Mouse (Mus musculus) heart, postnatal 25 days (tissue): ENCODE results near the gene Cldn34b1. TPM values are rescaled to one million over a fixed set of nuclear protein-coding genes. Genes with fewer than 3 reads are reported as not detected.
"Not testable (repeated sequence)": the region's sequence is repeated elsewhere in the genome, so short reads cannot be mapped to it uniquely, and the experiment has no call there.

Source experiments
- DNase-seq: peaks from one replicate; pipeline ENCODE4 v3.0.0; 2022; ENCODE audit warnings: low spot score
- intact Hi-C: fragments of 180-260 bp; cut with DNase I; formaldehyde crosslinking; loops from one replicate; pipeline ENCODE4 v1.15.1; 2025
- total RNA-seq, 2 experiments: library from RNA; stranded (reverse); gene quantifications; 2 replicates each; pipeline ENCODE4 v1.2.3; 2021

Cldn34b1 gene
- not detected for total RNA-seq

- DNase-seq, intact Hi-C loops: not testable (repeated sequence)
These were observed at the start of gene Cldn34b1 for GRCm38 (mm10) chrX:154890167-154890566. TSS of gene Cldn34b1 (minus strand) at chrX:154890267.

GRCm38 (mm10) chrX:154935887-154936286 is 45.8 kb upstream of the Cldn34b1 start, which contains the start of gene Magea6:
TSS of gene Magea6 (minus strand) at chrX:154935987.
- DNase-seq, intact Hi-C loops: not testable (repeated sequence)

Other genes starting within 250 kb of the Cldn34b1 start
- gene Magea6, start 45.7 kb upstream of the Cldn34b1 start, total RNA-seq: not detected
- gene Magea3, start 59.2 kb upstream of the Cldn34b1 start, total RNA-seq: not detected
- not detected for gene Magea8, start 105.6 kb upstream of the Cldn34b1 start, total RNA-seq
- not detected for gene Magea5, start 172.9 kb upstream of the Cldn34b1 start, total RNA-seq
- not detected for gene Magea1, start 199.5 kb upstream of the Cldn34b1 start, total RNA-seq
- gene Magea2, start 203.4 kb upstream of the Cldn34b1 start, total RNA-seq: not detected
- not detected for gene Cldn34b2, start 238.1 kb upstream of the Cldn34b1 start, total RNA-seq